Mouse (Mus musculus) frontal cortex, postnatal 36 days (tissue): ENCODE data around the gene Btbd7.

ENCODE experiments used
- DNase-seq, 2 experiments: peaks; one replicate each; pipeline ENCODE4 v3.0.0; 2022; ENCODE audit warnings: low spot score in 2 of 2

Btbd7 gene

GRCm38 (mm10) chr12:102733381-102733780 lies 144.9 kb downstream of the Btbd7 start:
- peak in 1 of 2 experiments; percentile 38 for DNase-seq

- DNase-seq: no peak
Observed at GRCm38 (mm10) chr12:102730798-102731619, 147.3 kb downstream of the Btbd7 start.
